Mouse (Mus musculus): ENCODE measurements at regions not wholly inside any gene's neighbourhood (a gene's known extent, or its start where the extent isn't known, plus 50 kb on each side); places are given as distances from the start of the nearest gene placed in this dataset.

- no peak for DNase-seq
Measured at GRCm38 (mm10) chr16:51690861-51691260, 340.2 kb upstream of the Cblb start.

GRCm38 (mm10) chr16:51705026-51705425, 326.0 kb upstream of the Cblb start:
- no peak for DNase-seq

- no peak for DNase-seq
Measured at GRCm38 (mm10) chr16:51718695-51719094, 312.3 kb upstream of the Cblb start.

- DNase-seq, result no peak
Measured at GRCm38 (mm10) chr16:51719637-51720036, 311.4 kb upstream of the Cblb start.

- no peak for DNase-seq
Measured at GRCm38 (mm10) chr16:51722682-51723081, 308.3 kb upstream of the Cblb start.

GRCm38 (mm10) chr16:51741875-51742274, 289.1 kb upstream of the Cblb start:
- no peak for DNase-seq

GRCm38 (mm10) chr16:51751878-51752277, 279.1 kb upstream of the Cblb start:
- peak; percentile 66 for DNase-seq

GRCm38 (mm10) chr16:51758361-51759227, 272.4 kb upstream of the Cblb start:
- peak; percentile 57 for DNase-seq

- DNase-seq, result no peak
Measured at GRCm38 (mm10) chr16:51759228-51759647, 271.8 kb upstream of the Cblb start.

- no peak for DNase-seq
Measured at GRCm38 (mm10) chr16:51767556-51767955, 263.5 kb upstream of the Cblb start.

- no peak for DNase-seq
Measured at GRCm38 (mm10) chr16:51778920-51779319, 252.1 kb upstream of the Cblb start.

GRCm38 (mm10) chr16:51795003-51795402, 236.0 kb upstream of the Cblb start:
- DNase-seq, result no peak

- no peak for DNase-seq
Measured at GRCm38 (mm10) chr16:51807323-51807722, 223.7 kb upstream of the Cblb start.

GRCm38 (mm10) chr16:51809120-51809519, 221.9 kb upstream of the Cblb start:
- DNase-seq, result no peak

GRCm38 (mm10) chr16:51811073-51811472, 220.0 kb upstream of the Cblb start:
- DNase-seq, result no peak

- peak; percentile 9 for DNase-seq
Measured at GRCm38 (mm10) chr16:51842770-51843169, 188.3 kb upstream of the Cblb start.

GRCm38 (mm10) chr16:51845539-51845938, 185.5 kb upstream of the Cblb start:
- peak; percentile 2 for DNase-seq

GRCm38 (mm10) chr16:51880711-51881110, 150.3 kb upstream of the Cblb start:
- DNase-seq, result no peak

- no peak for DNase-seq
Measured at GRCm38 (mm10) chr16:51881127-51881526, 149.9 kb upstream of the Cblb start.

GRCm38 (mm10) chr16:51883813-51884212, 147.2 kb upstream of the Cblb start:
- no peak for DNase-seq

- no peak for DNase-seq
Measured at GRCm38 (mm10) chr16:51887496-51887895, 143.5 kb upstream of the Cblb start.

GRCm38 (mm10) chr16:51905588-51905987, 125.4 kb upstream of the Cblb start:
- DNase-seq, result no peak

GRCm38 (mm10) chr16:51906686-51907085, 124.3 kb upstream of the Cblb start:
- DNase-seq, result no peak

- DNase-seq, result no peak
Measured at GRCm38 (mm10) chr16:51910046-51910445, 121.0 kb upstream of the Cblb start.

Measured in embryo, embryonic 11 days (tissue).